Mouse (Mus musculus): ENCODE results near the gene Itih4.

The Itih4 gene

GRCm38 (mm10) chr14:30943038-30943437 lies 56.8 kb downstream of the Itih4 start, which contains the start of gene Itih1:
Gene Itih1, minus strand, starts transcription at chr14:30943289.
- CTCF ChIA-PET: no interaction called here

DNA sequence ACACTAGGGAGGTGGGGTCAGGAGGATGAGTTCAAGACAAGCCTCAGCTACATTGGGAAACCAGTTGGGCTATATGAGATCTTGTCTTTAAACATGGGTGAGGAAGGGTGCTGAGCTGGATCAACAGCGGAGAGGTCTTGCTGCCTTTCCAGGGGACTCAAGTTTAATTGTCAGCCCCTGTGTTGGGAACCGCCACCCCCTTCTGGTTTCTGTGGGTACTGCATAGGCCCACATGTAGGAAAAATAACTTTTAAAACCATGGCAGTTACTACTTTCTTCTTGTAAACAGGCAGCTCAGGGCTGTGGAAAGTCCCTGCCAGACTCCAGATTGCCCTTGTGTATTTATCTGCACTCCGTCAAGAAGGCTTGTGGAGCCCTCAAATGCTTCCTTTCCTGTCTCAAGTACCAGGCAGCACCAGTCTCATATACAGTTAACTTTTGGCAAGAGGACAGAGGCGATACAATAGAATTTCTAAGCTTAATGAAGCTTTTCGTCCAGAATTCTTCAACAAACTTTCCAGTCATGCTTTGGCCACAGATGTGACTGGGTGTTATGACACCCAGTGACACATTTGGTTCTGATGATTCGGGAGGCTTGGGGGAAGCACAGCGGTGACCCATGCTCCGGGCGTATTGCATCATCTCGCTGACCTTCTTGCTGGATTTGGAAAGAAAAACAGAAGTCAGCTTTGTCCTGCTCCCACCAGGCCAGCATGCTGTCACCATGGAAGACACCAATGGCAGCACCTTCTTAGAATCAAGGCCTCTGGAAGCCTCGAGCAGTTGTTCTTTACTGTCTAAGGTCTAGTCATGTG lies 57.8 kb downstream of the Itih4 start:
- CTCF ChIA-PET: no interaction called here

GRCm38 (mm10) chr14:30944745-30945144 lies 58.5 kb downstream of the Itih4 start:
- CTCF ChIA-PET: no interaction called here

GRCm38 (mm10) chr14:30949986-30950385 lies 63.7 kb downstream of the Itih4 start:
- CTCF ChIA-PET: no interaction called here

DNA sequence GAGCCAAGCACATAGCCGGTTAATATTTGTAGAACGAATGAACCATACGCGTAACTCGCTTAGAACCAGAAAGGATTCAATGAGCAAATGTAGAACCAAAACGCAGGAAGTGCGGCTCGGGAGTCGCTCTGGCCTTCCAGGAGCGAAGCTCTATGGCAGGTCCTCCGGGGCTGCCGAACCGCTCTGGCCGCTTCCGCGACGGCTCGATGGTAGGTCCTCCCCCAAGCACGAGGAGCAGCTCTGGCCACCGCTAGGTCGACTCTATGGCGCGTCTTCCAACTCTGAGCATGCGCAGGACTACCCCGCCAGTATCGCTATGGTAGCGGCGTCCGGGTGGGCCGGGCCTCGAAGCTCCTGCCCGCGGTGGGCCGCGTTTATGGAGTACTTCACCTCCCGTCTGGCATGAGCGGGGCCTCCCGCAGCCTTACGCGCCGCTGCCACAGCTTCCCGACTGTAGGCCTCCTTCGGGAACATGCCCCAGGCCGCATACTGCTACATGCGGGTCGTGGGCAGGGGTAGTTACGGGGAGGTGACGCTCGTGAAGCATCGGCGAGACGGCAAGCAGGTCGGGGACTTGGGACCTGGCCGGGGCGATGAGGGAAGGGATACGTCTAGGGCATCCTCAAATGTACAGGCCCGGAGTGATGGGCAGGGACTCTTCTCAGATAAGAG lies 65.0 kb downstream of the Itih4 start, which contains the start of gene Nek4:
Gene Nek4 (plus strand): TSS at position 224 of the 672 bp plus-strand sequence.
- CTCF ChIA-PET: interaction anchor here (0.5 to 1.2 kb wide), 2 partner anchors 9 to 159 kb away, joined by 3 to 5 read pairs; no protein-coding TSS in a partner anchor
